Mouse (Mus musculus) pancreas, adult 10 weeks (tissue): ENCODE data around the gene Tcl1b2. TPM values are rescaled to one million over a fixed set of nuclear protein-coding genes. Genes with fewer than 3 reads are reported as not detected.

Source experiments
- polyA plus RNA-seq: library from polyadenylated mRNA; stranded (reverse); fragments of 350-450 nt; fragmentation: Illumina TruSeq; extraction: RNeasy Lipid Tissue Mini Kit (QIAGEN cat#74804); gene quantifications from one replicate; pipeline ENCODE4 v1.2.3, GENCODE M21; 2015; ENCODE audit warnings: low read depth, low replicate concordance; ENCODE audit not compliant: insufficient read depth

Tcl1b2 gene
- polyA plus RNA-seq = not detected

DNA sequence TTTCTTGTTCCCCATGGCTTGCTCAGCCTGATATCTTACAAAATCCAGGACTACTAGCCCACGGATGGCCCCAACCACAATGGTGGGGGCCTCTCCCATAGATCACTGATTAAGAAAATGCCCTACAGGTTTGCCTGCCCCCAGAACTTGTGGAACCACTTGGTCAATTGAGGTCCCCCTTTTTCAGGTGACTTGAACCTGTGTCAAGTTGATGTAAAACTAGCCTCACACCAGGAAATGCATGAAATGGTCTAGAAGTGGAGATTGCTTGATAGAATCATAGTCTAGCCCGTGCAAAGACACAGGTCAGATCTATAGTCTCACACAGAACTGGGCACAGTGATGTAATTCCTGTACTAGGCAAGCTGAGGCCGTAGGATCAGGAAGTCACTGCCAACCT is at the start of gene Tcl1b2:
Gene Tcl1b2, plus strand, starts transcription at position 301 of the 400 bp plus-strand sequence.

DNA sequence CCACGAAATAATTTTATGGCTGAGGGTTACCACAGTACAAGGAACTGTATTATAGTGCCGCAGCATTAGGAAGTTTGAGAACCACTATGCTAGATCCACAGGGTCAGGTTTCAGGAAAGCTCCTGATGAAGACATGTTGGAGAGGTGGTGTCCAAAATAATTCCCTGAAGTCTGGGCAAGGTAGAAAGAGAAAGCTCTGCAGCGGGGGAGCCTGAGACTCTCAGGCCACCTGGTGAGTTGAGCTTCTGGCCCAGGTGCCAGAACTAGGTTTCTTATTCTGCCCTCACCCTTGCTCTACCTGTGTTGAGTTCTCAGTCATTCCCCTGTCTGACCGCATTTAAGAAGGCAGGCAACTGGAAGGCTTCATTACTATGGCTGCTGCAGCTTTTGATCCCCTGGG is 13.6 kb downstream of the Tcl1b2 start, which contains the start of gene Tcl1b1:
Gene Tcl1b1, plus strand, starts transcription at position 301 of the 400 bp plus-strand sequence.

GRCm38 (mm10) chr12:105176044-105176443 is 30.2 kb downstream of the Tcl1b2 start, which contains the start of gene Tcl1b5:
Gene Tcl1b5, plus strand, starts transcription at chr12:105176344.

GRCm38 (mm10) chr12:105190743-105191142 is 44.9 kb downstream of the Tcl1b2 start, which contains the start of gene Tcl1b3:
Gene Tcl1b3, plus strand, starts transcription at chr12:105191043.

GRCm38 (mm10) chr12:105201657-105202056 is 55.8 kb downstream of the Tcl1b2 start, which contains the start of gene Tcl1b4:
Gene Tcl1b4, plus strand, starts transcription at chr12:105201957.

Other genes starting within 250 kb of the Tcl1b2 start
- 1.7 TPM for gene Syne3, start 136.2 kb upstream of the Tcl1b2 start, polyA plus RNA-seq
- 6.9 TPM for gene Glrx5, start 113.3 kb upstream of the Tcl1b2 start, polyA plus RNA-seq
- not detected for gene Tcl1b1, start 13.7 kb downstream of the Tcl1b2 start, polyA plus RNA-seq
- gene Tcl1b5, start 30.3 kb downstream of the Tcl1b2 start, polyA plus RNA-seq = not detected
- not detected for gene Tcl1b3, start 45.0 kb downstream of the Tcl1b2 start, polyA plus RNA-seq
- not detected for gene Tcl1b4, start 55.9 kb downstream of the Tcl1b2 start, polyA plus RNA-seq
- not detected for gene Tcl1, start 76.8 kb downstream of the Tcl1b2 start, polyA plus RNA-seq
- gene Tunar, start 187.9 kb downstream of the Tcl1b2 start, polyA plus RNA-seq = not detected